Mouse (Mus musculus) small intestine, adult 2 months (tissue): ENCODE measurements around the gene Dcps. TPM values are rescaled to one million over a fixed set of nuclear protein-coding genes. Genes with fewer than 3 reads are reported as not detected.

Experiments
- H3K27ac ChIP-seq: fragments of 200-500 bp; 2 replicates; pipeline ENCODE4 v1.5.1; 2012; ENCODE audit warnings: low read depth, low read length, control low read depth, inconsistent platforms; ENCODE audit not compliant: insufficient read depth
- H3K27me3 ChIP-seq: fragments of 200-500 bp; 2 replicates; pipeline ENCODE4 v1.6.1; 2012; ENCODE audit warnings: mild to moderate bottlenecking, moderate library complexity, low read length, inconsistent platforms; ENCODE audit not compliant: control insufficient read depth, insufficient read depth
- H3K36me3 ChIP-seq: fragments of 200-500 bp; 2 replicates; pipeline ENCODE4 v1.6.1; 2012; ENCODE audit warnings: mild to moderate bottlenecking, low read length, control low read depth, inconsistent platforms; ENCODE audit not compliant: control insufficient read depth, insufficient read depth
- H3K4me1 ChIP-seq: fragments of 200-500 bp; 2 replicates; pipeline ENCODE4 v1.6.1; 2012; ENCODE audit warnings: low read length, inconsistent platforms, mixed read lengths; ENCODE audit not compliant: control insufficient read depth, insufficient read depth, insufficient read length
- H3K4me3 ChIP-seq: fragments of 200-500 bp; 2 replicates; pipeline ENCODE4 v1.5.1; 2012; ENCODE audit warnings: low read depth, mild to moderate bottlenecking, control low read depth, inconsistent platforms, low read length, moderate library complexity
- CTCF ChIP-seq: fragments of 200-500 bp; IDR thresholded peaks from 2 replicates; pipeline ENCODE4 v1.5.1; 2012; ENCODE audit warnings: low read depth, mild to moderate bottlenecking, control low read depth, inconsistent platforms, low read length, moderate library complexity, mixed read lengths; ENCODE audit not compliant: insufficient replicate concordance, insufficient read length; ENCODE audit errors: extremely low read depth
- POLR2A ChIP-seq: fragments of 200-500 bp; IDR thresholded peaks from 2 replicates; pipeline ENCODE4 v1.6.1; 2012; ENCODE audit warnings: low read depth, mild to moderate bottlenecking, control low read depth, inconsistent platforms, low read length, moderate library complexity
- whole genome bisulfite sequencing: fragments of 180-500 bp; shearing (Covaris S2); methylation state at CpG from one replicate; pipeline ENCODE4 v1.1.7; 2018; 5-methylcytosine and 5-hydroxymethylcytosine counted together
- polyA plus RNA-seq: library from polyadenylated mRNA; depleted of rRNA; stranded (reverse); fragments of >200 nt; gene quantifications from 2 replicates; pipeline ENCODE4 v1.2.3, GENCODE M21; 2012

Dcps gene
- polyA plus RNA-seq, 1 experiment, result 18.4 TPM

- 91% methylated on average over 3 of the region's 3 CpGs for WGBS
- peaks cover 26% of the 10 kb centered on the region for H3K36me3 ChIP-seq
- no peak for TF ChIP-seq POLR2A
- no peak for TF ChIP-seq CTCF
- no peaks in the 10 kb centered on the region for H3K27me3 ChIP-seq
- no peak overlapping the region for H3K27ac ChIP-seq
- no peaks in the 10 kb centered on the region; the same call in 1 of the 2 replicates for H3K4me1 ChIP-seq
- no peak overlapping the region for H3K4me3 ChIP-seq
Measured at GRCm38 (mm10) chr9:35194048-35194447, 18.2 kb upstream of the Dcps start.

- Histone ChIP-seq H3K27ac (no peak overlapping the region), H3K4me1 (no peaks in the 10 kb centered on the region), H3K36me3 (peaks cover 36% of the 10 kb centered on the region), H3K4me3 (no peak overlapping the region), H3K27me3 (no peaks in the 10 kb centered on the region)
- TF ChIP-seq POLR2A (no peak), CTCF (no peak)
- WGBS, result 91% methylated on average over 11 of the region's 11 CpGs
Measured at GRCm38 (mm10) chr9:35192983-35193542, 17.2 kb upstream of the Dcps start.

DNA sequence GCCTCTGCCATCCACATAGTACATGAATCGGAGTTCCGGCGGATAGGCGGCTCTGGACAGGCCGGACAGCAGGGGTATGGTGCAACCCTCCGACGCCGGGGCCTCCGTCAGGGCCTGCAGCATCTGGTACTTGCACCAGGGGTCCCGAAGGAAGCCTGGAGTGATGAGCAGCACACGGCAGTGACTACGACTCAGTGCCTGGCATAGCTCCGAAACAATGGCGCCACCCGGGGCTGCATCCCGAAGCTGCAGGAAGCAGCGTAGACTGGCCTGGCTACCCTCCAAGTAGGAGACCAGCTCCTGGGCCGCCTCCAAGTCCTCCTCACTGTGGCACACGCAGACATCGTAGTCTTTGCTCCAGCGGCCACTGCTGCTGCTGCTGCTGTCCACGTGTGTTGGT, 12.8 kb upstream of the Dcps start:
- Histone ChIP-seq H3K27ac (no peak overlapping the region), H3K27me3 (no peaks in the 10 kb centered on the region), H3K4me1 (no peaks in the 10 kb centered on the region), H3K4me3 (no peak overlapping the region), H3K36me3 (peaks cover 47% of the 10 kb centered on the region)
- TF ChIP-seq POLR2A (no peak), CTCF (no peak)
- 77% methylated on average over 22 of the region's 22 CpGs for WGBS

GRCm38 (mm10) chr9:35187351-35187903, 11.6 kb upstream of the Dcps start:
- H3K27me3 ChIP-seq, result no peaks in the 10 kb centered on the region
- TF ChIP-seq POLR2A (no peak), CTCF (no peak)
- WGBS, result 79% methylated on average over 10 of the region's 10 CpGs

GRCm38 (mm10) chr9:35186430-35186829, 10.6 kb upstream of the Dcps start:
- no peak for TF ChIP-seq POLR2A
- TF ChIP-seq CTCF, result no peak
- Histone ChIP-seq H3K27ac (no peak overlapping the region), H3K27me3 (no peaks in the 10 kb centered on the region), H3K4me1 (no peaks in the 10 kb centered on the region), H3K4me3 (no peak overlapping the region), H3K36me3 (peaks cover 42% of the 10 kb centered on the region)
- 42% methylated on average over 4 of the region's 4 CpGs for WGBS

More at GRCm38 (mm10) chr9:35187351-35187903, 11.6 kb upstream of the Dcps start:
- Histone ChIP-seq H3K27ac (no peak overlapping the region), H3K4me1 (no peaks in the 10 kb centered on the region), H3K36me3 (peaks cover 47% of the 10 kb centered on the region), H3K4me3 (no peak overlapping the region)

DNA sequence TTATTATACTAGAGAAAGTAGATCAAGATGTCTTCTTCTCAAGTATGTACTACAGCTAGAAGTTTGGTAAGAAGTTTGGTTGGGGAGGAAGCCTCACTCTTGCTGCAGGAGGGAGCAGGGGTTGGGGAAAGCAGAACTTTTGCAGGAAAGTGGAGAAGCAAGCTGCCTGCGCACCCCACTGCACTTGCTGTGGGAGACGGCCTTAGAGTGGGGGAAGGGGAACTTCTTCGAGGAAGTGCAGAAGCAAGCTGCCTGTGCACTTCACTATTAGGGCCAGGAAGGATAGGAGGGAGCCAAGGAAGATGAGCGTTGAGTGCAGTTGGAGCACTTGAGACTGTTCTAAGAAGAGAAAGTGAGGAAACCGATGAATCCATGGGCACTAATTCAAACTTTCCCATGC, 7.5 kb upstream of the Dcps start:
- 81% methylated on average over 5 of the region's 5 CpGs for WGBS
- H3K4me3 ChIP-seq, result no peak overlapping the region
- H3K36me3 ChIP-seq, result peaks cover 14% of the 10 kb centered on the region
- no peaks in the 10 kb centered on the region for H3K4me1 ChIP-seq
- H3K27me3 ChIP-seq, result no peaks in the 10 kb centered on the region
- H3K27ac ChIP-seq, result no peak overlapping the region
- TF ChIP-seq POLR2A, result no peak
- no peak for TF ChIP-seq CTCF

GRCm38 (mm10) chr9:35182832-35183231, 7.0 kb upstream of the Dcps start:
- no peak for TF ChIP-seq POLR2A
- no peak for TF ChIP-seq CTCF
- no peak overlapping the region for H3K4me3 ChIP-seq
- 81% methylated on average over 2 of the region's 2 CpGs for WGBS
- H3K4me1 ChIP-seq, result no peaks in the 10 kb centered on the region
- H3K27me3 ChIP-seq, result no peaks in the 10 kb centered on the region
- H3K27ac ChIP-seq, result no peak overlapping the region
- H3K36me3 ChIP-seq, result peaks cover 11% of the 10 kb centered on the region
